Mouse (Mus musculus) testis, adult 2 months (tissue): Measurements from ENCODE around the gene Kcnj12. TPM values are rescaled to one million over a fixed set of nuclear protein-coding genes. Genes with fewer than 3 reads are reported as not detected.

ENCODE experiments used
- H3K27ac ChIP-seq: fragments of 200-500 bp; 2 replicates; pipeline ENCODE4 v1.5.1; 2012; ENCODE audit warnings: low read depth, low read length; ENCODE audit not compliant: control insufficient read depth, insufficient read depth
- H3K27me3 ChIP-seq: fragments of 200-500 bp; 2 replicates; pipeline ENCODE4 v1.6.1; 2012; ENCODE audit warnings: mild to moderate bottlenecking, low read length, moderate library complexity; ENCODE audit not compliant: control insufficient read depth, insufficient read depth
- H3K36me3 ChIP-seq: fragments of 200-500 bp; 2 replicates; pipeline ENCODE4 v1.6.1; 2012; ENCODE audit warnings: mild to moderate bottlenecking, low read length; ENCODE audit not compliant: control insufficient read depth, insufficient read depth
- H3K4me1 ChIP-seq: fragments of 200-500 bp; 2 replicates; pipeline ENCODE4 v1.6.1; 2012; ENCODE audit warnings: low read length; ENCODE audit not compliant: control insufficient read depth, insufficient read depth
- H3K4me3 ChIP-seq: fragments of 200-500 bp; 2 replicates; pipeline ENCODE4 v1.5.1; 2012; ENCODE audit warnings: low read depth, mild to moderate bottlenecking, low read length, moderate library complexity, mixed read lengths; ENCODE audit not compliant: control insufficient read depth
- CTCF ChIP-seq: fragments of 200-500 bp; IDR thresholded peaks from 2 replicates; pipeline ENCODE4 v1.5.1; 2012; ENCODE audit warnings: low read depth, mild to moderate bottlenecking, inconsistent platforms, low read length, moderate library complexity; ENCODE audit not compliant: control insufficient read depth, insufficient read depth, insufficient replicate concordance
- POLR2A ChIP-seq: fragments of 200-500 bp; IDR thresholded peaks from 2 replicates; pipeline ENCODE4 v1.6.1; 2012; ENCODE audit warnings: low read depth, mild to moderate bottlenecking, inconsistent platforms, low read length, moderate library complexity; ENCODE audit not compliant: control insufficient read depth
- polyA plus RNA-seq: library from polyadenylated mRNA; depleted of rRNA; stranded (reverse); fragments of >200 nt; gene quantifications from 2 replicates; pipeline ENCODE4 v1.2.3, GENCODE M21; 2012; rRNA removed

The Kcnj12 gene
- polyA plus RNA-seq, 1 experiment, result 0.15 TPM

GRCm38 (mm10) chr11:61119996-61120583, 97.7 kb downstream of the Kcnj12 start:
- no peaks in the 10 kb centered on the region for H3K4me1 ChIP-seq

More at GRCm38 (mm10) chr11:61119996-61120583, 97.7 kb downstream of the Kcnj12 start:
- TF ChIP-seq POLR2A, result no peak
- TF ChIP-seq CTCF, result no peak
- Histone ChIP-seq H3K36me3 (no peaks in the 10 kb centered on the region), H3K27ac (no peak overlapping the region), H3K27me3 (no peaks in the 10 kb centered on the region), H3K4me3 (no peak overlapping the region)

Other genes starting within 250 kb of the Kcnj12 start
- 14.4 and 14.8 TPM in 2 replicates for gene Top3a, start 245.2 kb upstream of the Kcnj12 start, polyA plus RNA-seq
- 4.5 and 4.6 TPM in 2 replicates for gene Smcr8, start 245.0 kb upstream of the Kcnj12 start, polyA plus RNA-seq
- gene Shmt1, start 210.8 kb upstream of the Kcnj12 start, polyA plus RNA-seq, result 39.3 and 51.5 TPM in 2 replicates
- gene Dhrs7b, start 191.9 kb upstream of the Kcnj12 start, polyA plus RNA-seq, result 19.8 and 19.9 TPM in 2 replicates
- 15.6 TPM in 2 replicates for gene Tmem11, start 143.3 kb upstream of the Kcnj12 start, polyA plus RNA-seq
- 34.6 and 39.6 TPM in 2 replicates for gene Natd1, start 107.8 kb upstream of the Kcnj12 start, polyA plus RNA-seq
- gene Map2k3, start 90.5 kb upstream of the Kcnj12 start, polyA plus RNA-seq, result 36.6 and 36.8 TPM in 2 replicates
- 0.19 and 0.61 TPM in 2 replicates for gene Tnfrsf13b, start 104.2 kb downstream of the Kcnj12 start, polyA plus RNA-seq
- 12.3 and 15.8 TPM in 2 replicates for gene Usp22, start 152.5 kb downstream of the Kcnj12 start, polyA plus RNA-seq
- 1.0 and 1.6 TPM in 2 replicates for gene Aldh3a1, start 185.0 kb downstream of the Kcnj12 start, polyA plus RNA-seq
- gene Aldh3a2, start 244.9 kb downstream of the Kcnj12 start, polyA plus RNA-seq, result 18.3 and 21.3 TPM in 2 replicates